Mouse (Mus musculus) liver, embryonic 16.5 days (tissue): ENCODE data around the gene Myh10. TPM values are rescaled to one million over a fixed set of nuclear protein-coding genes. Genes with fewer than 3 reads are reported as not detected.

ENCODE experiments used
- ATAC-seq: fragments of 200-750 bp; cut with Nextera tagmentation; 2 replicates; pipeline ENCODE4 v1.8.0; 2017; ENCODE audit warnings: low read depth, mild to moderate bottlenecking, moderate number of reproducible peaks, moderate library complexity
- H3K27ac ChIP-seq: fragments of 300-500 bp; sonication (generic); 2 replicates; pipeline ENCODE4 v1.5.1; 2014; ENCODE audit warnings: mild to moderate bottlenecking, low read length
- H3K27me3 ChIP-seq: fragments of 300-500 bp; sonication (generic); 2 replicates; pipeline ENCODE4 v1.6.1; 2014; ENCODE audit warnings: low read depth, low read length, mixed read lengths; ENCODE audit not compliant: control insufficient read depth, insufficient read depth
- H3K36me3 ChIP-seq: fragments of 300-500 bp; sonication (generic); 2 replicates; pipeline ENCODE4 v1.6.1; 2014; ENCODE audit warnings: mild to moderate bottlenecking; ENCODE audit not compliant: control insufficient read depth, insufficient read depth
- H3K4me1 ChIP-seq: fragments of 300-500 bp; sonication (generic); 2 replicates; pipeline ENCODE4 v1.6.1; 2014; ENCODE audit warnings: low read depth, low read length, mixed read lengths; ENCODE audit not compliant: control insufficient read depth
- H3K4me2 ChIP-seq: fragments of 300-500 bp; sonication (generic); 2 replicates; pipeline ENCODE4 v1.6.1; 2014; ENCODE audit warnings: low read depth, low read length, mixed read lengths
- H3K4me3 ChIP-seq: fragments of 300-500 bp; sonication (generic); 2 replicates; pipeline ENCODE4 v1.5.1; 2014; ENCODE audit warnings: low read depth, mild to moderate bottlenecking, low read length
- H3K9ac ChIP-seq: fragments of 300-500 bp; sonication (generic); 2 replicates; pipeline ENCODE4 v1.6.1; 2014; ENCODE audit warnings: low read depth, low read length
- H3K9me3 ChIP-seq: fragments of 300-500 bp; sonication (generic); replicated peaks from 2 replicates; pipeline ENCODE4 v1.6.1; 2016; ENCODE audit warnings: low read length; ENCODE audit not compliant: control insufficient read depth
- WGBS: fragments of 180-500 bp; shearing (Covaris S2); extraction: QIAGEN DNeasy Blood & Tissue Kit; methylation state at CpG from one replicate; pipeline ENCODE4 v1.1.7; 2014; ENCODE audit not compliant: insufficient replicate concordance; 5-methylcytosine and 5-hydroxymethylcytosine counted together
- polyA plus RNA-seq: library from polyadenylated mRNA; unstranded; fragments of >200 nt; fragmentation: Nextera tagmentation; extraction: Ambion mirVana; gene quantifications from 2 replicates; pipeline ENCODE4 v1.2.1, GENCODE M21; 2015

Gene Myh10
- polyA plus RNA-seq, 1 experiment from 2014 or later: 13.6 TPM

- Histone ChIP-seq H3K36me3 (peaks cover 10% of the 10 kb centered on the region), H3K4me3 (no peak overlapping the region), H3K9ac (no peak overlapping the region), H3K27me3 (no peaks in the 10 kb centered on the region), H3K27ac (peak overlapping the region; percentile 79; the same call in 1 of the 2 replicates), H3K9me3 (no peaks in the 10 kb centered on the region), H3K4me2 (peak overlapping the region; percentile 11; the same call in 1 of the 2 replicates), H3K4me1 (peaks cover 22% of the 10 kb centered on the region)
- peak; percentile 59 for ATAC-seq
- 65% methylated on average over 9 of the region's 9 CpGs for WGBS
Observed at GRCm38 (mm10) chr11:68769770-68770510, 78.6 kb downstream of the Myh10 start.

- H3K4me3 ChIP-seq: no peak overlapping the region
- no peak for ATAC-seq
- H3K9ac ChIP-seq: no peak overlapping the region
- H3K4me2 ChIP-seq: no peak overlapping the region
- no peaks in the 10 kb centered on the region for H3K4me1 ChIP-seq
- H3K27ac ChIP-seq: no peak overlapping the region
- 77% methylated on average over 7 of the region's 7 CpGs for WGBS
- H3K9me3 ChIP-seq: no peaks in the 10 kb centered on the region
- H3K27me3 ChIP-seq: no peaks in the 10 kb centered on the region
- peaks cover 2% of the 10 kb centered on the region; the same call in 1 of the 2 replicates for H3K36me3 ChIP-seq
Observed at GRCm38 (mm10) chr11:68776147-68776655, 84.8 kb downstream of the Myh10 start.

DNA sequence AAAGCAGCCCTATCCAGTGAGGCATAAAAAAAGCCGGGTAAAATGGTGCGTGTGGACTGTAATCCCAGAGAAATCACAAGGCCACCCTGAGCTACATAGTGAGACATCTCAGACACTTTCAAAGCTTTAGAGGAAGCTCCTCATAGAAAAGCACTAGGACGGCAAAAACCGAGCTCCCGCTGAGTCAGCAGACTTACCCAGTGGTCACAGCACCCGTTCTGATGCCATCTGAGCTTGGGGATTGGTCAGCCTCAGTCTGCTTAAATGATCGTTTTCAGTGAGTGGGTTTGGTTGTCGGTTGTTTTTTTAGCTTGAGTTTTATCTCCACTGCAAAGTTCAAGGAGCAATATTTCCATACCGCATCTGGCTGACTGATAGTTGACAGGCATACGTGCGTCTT is 86.6 kb downstream of the Myh10 start:
- Histone ChIP-seq H3K9me3 (no peaks in the 10 kb centered on the region), H3K27ac (no peak overlapping the region), H3K4me1 (no peaks in the 10 kb centered on the region), H3K27me3 (no peaks in the 10 kb centered on the region), H3K9ac (no peak overlapping the region), H3K4me2 (no peak overlapping the region), H3K36me3 (peaks cover 4% of the 10 kb centered on the region), H3K4me3 (no peak overlapping the region)
- no peak for ATAC-seq
- WGBS: 69% methylated on average over 11 of the region's 11 CpGs

DNA sequence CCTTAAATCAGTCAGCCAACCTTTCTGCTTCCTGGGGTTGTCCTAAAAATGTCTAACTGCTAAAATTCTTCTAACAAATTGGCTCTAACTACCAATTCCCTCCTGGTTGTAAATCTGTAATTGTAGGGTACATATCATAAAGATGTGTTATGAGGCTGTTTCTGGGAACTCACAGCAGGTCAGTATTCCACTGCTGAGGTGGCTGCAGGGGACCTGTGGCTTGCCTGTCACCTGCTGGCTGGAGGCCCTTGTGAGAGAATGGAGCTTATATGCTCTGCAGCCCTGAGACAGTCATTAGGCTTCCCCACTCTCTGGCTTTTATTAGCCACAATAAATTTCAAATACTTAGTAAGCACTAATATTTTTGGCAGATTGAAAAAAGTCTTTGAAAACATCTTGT is 87.5 kb downstream of the Myh10 start:
- Histone ChIP-seq H3K4me1 (no peaks in the 10 kb centered on the region), H3K4me2 (no peak overlapping the region), H3K4me3 (no peak overlapping the region), H3K27me3 (no peaks in the 10 kb centered on the region), H3K27ac (no peak overlapping the region), H3K9ac (no peak overlapping the region), H3K36me3 (peaks cover 4% of the 10 kb centered on the region; the same call in 1 of the 2 replicates), H3K9me3 (no peaks in the 10 kb centered on the region)
- ATAC-seq: no peak

GRCm38 (mm10) chr11:68779735-68780465 is 88.5 kb downstream of the Myh10 start:
- no peak overlapping the region for H3K4me3 ChIP-seq
- ATAC-seq: no peak
- no peak overlapping the region for H3K9ac ChIP-seq
- H3K27me3 ChIP-seq: no peaks in the 10 kb centered on the region
- no peaks in the 10 kb centered on the region for H3K9me3 ChIP-seq
- H3K36me3 ChIP-seq: peaks cover 4% of the 10 kb centered on the region; the same call in 1 of the 2 replicates
- H3K4me1 ChIP-seq: no peaks in the 10 kb centered on the region
- no peak overlapping the region for H3K27ac ChIP-seq
- H3K4me2 ChIP-seq: no peak overlapping the region
- WGBS: 80% methylated on average over 10 of the region's 10 CpGs

DNA sequence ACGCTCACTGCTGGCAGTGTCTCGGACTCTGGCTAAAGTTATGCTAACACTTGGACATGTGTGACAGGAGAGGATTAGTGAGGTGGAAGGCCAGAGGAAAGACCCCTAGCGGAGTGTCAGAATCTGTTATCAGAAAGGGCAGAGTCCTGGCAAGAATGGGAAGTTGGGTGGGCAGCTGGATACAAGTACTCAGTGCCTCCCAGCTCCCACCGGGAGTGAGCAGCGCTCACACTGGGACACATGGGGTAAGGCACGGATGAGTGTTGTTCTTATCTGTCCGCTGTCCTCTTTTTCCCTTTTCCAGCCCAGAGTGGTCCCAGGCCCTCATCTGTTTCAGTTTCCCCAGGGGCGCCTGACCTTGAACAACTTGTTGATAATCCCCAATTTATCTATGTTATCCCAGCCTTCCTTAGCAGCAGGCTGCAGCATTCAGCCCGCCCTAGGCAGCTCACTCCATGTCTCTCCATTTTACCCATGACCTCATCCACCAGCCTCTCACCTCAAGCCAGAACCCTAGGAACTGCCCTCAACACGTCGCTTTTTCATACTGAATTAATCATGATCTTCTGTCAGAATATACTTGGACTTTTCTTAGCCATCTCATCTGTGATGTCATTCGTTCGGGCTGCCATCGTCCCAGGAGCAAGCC is 89.2 kb downstream of the Myh10 start:
- Histone ChIP-seq H3K4me3 (no peak overlapping the region), H3K27me3 (no peaks in the 10 kb centered on the region), H3K9ac (no peak overlapping the region), H3K4me2 (no peak overlapping the region), H3K4me1 (no peaks in the 10 kb centered on the region), H3K27ac (no peak overlapping the region), H3K36me3 (peaks cover 4% of the 10 kb centered on the region; the same call in 1 of the 2 replicates), H3K9me3 (no peaks in the 10 kb centered on the region)
- 75% methylated on average over 14 of the region's 14 CpGs for WGBS
- ATAC-seq: no peak

GRCm38 (mm10) chr11:68782336-68782735 is 91.0 kb downstream of the Myh10 start:
- Histone ChIP-seq H3K4me2 (no peak overlapping the region), H3K9ac (no peak overlapping the region), H3K27ac (no peak overlapping the region), H3K4me3 (no peak overlapping the region), H3K9me3 (no peaks in the 10 kb centered on the region), H3K36me3 (peaks cover 4% of the 10 kb centered on the region; the same call in 1 of the 2 replicates), H3K27me3 (no peaks in the 10 kb centered on the region), H3K4me1 (no peaks in the 10 kb centered on the region)
- 51% methylated on average over 9 of the region's 9 CpGs for WGBS
- no peak for ATAC-seq

DNA sequence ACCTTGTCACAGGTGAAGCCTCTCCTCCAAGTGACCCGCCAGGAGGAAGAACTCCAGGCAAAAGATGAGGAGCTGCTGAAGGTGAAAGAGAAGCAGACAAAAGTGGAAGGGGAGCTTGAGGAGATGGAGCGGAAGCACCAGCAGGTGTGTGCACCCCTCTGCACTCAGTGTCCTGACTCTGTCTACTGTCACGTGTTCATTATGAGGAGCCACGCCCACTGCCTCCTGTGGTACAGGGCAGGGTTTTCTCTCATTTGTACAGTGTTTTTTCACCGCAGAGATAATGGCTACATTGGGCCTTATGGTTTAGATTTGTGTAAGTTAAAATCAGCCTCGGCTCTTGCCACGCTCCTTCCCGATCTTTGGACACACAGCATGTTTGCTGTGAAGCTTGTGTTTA is 94.5 kb downstream of the Myh10 start:
- Histone ChIP-seq H3K9me3 (no peaks in the 10 kb centered on the region), H3K36me3 (peaks cover 4% of the 10 kb centered on the region; the same call in 1 of the 2 replicates), H3K4me3 (no peak overlapping the region), H3K4me2 (no peak overlapping the region), H3K27ac (no peak overlapping the region), H3K9ac (no peak overlapping the region), H3K4me1 (no peaks in the 10 kb centered on the region), H3K27me3 (no peaks in the 10 kb centered on the region)
- WGBS: 66% methylated on average over 8 of the region's 8 CpGs
- no peak for ATAC-seq
